Mouse (Mus musculus) forebrain, embryonic 13.5 days (tissue): ENCODE data around the gene Crip2. TPM values are rescaled to one million over a fixed set of nuclear protein-coding genes. Genes with fewer than 3 reads are reported as not detected.

Experiments
- ATAC-seq: fragments of 200-750 bp; cut with Nextera tagmentation; 2 replicates; pipeline ENCODE4 v1.8.0; 2017
- H3K27ac ChIP-seq: fragments of 300-500 bp; sonication (generic); 2 replicates; pipeline ENCODE4 v1.5.1; 2015; ENCODE audit warnings: inconsistent platforms, mild to moderate bottlenecking, moderate library complexity
- H3K27me3 ChIP-seq: fragments of 300-500 bp; sonication (generic); 2 replicates; pipeline ENCODE4 v1.6.1; 2015; ENCODE audit warnings: mild to moderate bottlenecking, inconsistent platforms
- H3K36me3 ChIP-seq: fragments of 300-500 bp; sonication (generic); 2 replicates; pipeline ENCODE4 v1.6.1; 2015; ENCODE audit warnings: mild to moderate bottlenecking, inconsistent platforms; ENCODE audit not compliant: poor library complexity, severe bottlenecking
- H3K4me1 ChIP-seq: fragments of 300-500 bp; sonication (generic); 2 replicates; pipeline ENCODE4 v1.6.1; 2015; ENCODE audit warnings: inconsistent platforms
- H3K4me2 ChIP-seq: fragments of 300-500 bp; sonication (generic); 2 replicates; pipeline ENCODE4 v1.6.1; 2015; ENCODE audit warnings: inconsistent platforms, mild to moderate bottlenecking, moderate library complexity
- H3K4me3 ChIP-seq: fragments of 300-500 bp; sonication (generic); 2 replicates; pipeline ENCODE4 v1.5.1; 2015; ENCODE audit warnings: mild to moderate bottlenecking, inconsistent platforms
- H3K9ac ChIP-seq: fragments of 300-500 bp; sonication (generic); 2 replicates; pipeline ENCODE4 v1.6.1; 2015; ENCODE audit warnings: mild to moderate bottlenecking, inconsistent platforms
- H3K9me3 ChIP-seq: fragments of 300-500 bp; sonication (generic); replicated peaks from 2 replicates; pipeline ENCODE4 v1.6.1; 2016; ENCODE audit warnings: inconsistent platforms
- WGBS: fragments of 180-500 bp; shearing (Covaris S2); methylation state at CpG from one replicate; pipeline ENCODE4 v1.1.7; 2015; 5-methylcytosine and 5-hydroxymethylcytosine counted together
- polyA plus RNA-seq: library from polyadenylated mRNA; unstranded; fragments of >200 nt; fragmentation: Nextera tagmentation; extraction: Ambion mirVana; gene quantifications from 2 replicates; pipeline ENCODE4 v1.2.1, GENCODE M21; 2015

The Crip2 gene
- polyA plus RNA-seq, 1 experiment from 2014 or later = 314 TPM

DNA sequence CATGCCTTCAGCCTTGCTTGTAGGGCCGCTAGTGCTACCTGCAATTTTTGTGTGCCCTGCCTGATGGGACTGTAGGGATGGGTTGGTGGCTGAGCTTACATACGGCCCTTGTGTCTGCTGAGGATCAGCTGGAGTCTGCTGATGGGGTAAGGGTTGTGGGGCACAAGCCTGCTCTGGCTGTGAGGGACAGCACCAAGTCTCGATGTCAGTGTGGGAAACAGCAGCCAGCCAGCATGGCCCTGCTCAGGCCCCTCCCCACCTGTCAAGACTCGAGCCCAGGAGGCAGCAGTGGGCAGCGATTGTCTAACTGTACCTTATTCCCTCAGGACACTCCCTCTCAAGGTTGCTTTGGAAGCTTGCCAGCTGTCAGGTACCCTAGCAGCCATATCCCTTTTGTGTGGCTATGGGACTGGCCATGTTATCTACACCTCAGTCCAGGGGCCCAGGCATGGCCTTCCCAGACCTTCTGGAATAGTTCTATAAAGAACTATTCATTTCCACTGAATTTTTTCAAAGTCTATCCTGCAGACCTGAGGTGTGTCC is 6.1 kb upstream of the Crip2 start:
- no peak overlapping the region for H3K27ac ChIP-seq
- H3K27me3 ChIP-seq = no peaks in the 10 kb centered on the region
- ATAC-seq = no peak
- no peak overlapping the region for H3K9ac ChIP-seq
- H3K4me3 ChIP-seq = no peak overlapping the region
- 82% methylated on average over 5 of the region's 5 CpGs for WGBS
- no peaks in the 10 kb centered on the region for H3K9me3 ChIP-seq
- H3K36me3 ChIP-seq = peaks cover 99% of the 10 kb centered on the region
- no peak overlapping the region for H3K4me2 ChIP-seq
- H3K4me1 ChIP-seq = peaks cover 8% of the 10 kb centered on the region

DNA sequence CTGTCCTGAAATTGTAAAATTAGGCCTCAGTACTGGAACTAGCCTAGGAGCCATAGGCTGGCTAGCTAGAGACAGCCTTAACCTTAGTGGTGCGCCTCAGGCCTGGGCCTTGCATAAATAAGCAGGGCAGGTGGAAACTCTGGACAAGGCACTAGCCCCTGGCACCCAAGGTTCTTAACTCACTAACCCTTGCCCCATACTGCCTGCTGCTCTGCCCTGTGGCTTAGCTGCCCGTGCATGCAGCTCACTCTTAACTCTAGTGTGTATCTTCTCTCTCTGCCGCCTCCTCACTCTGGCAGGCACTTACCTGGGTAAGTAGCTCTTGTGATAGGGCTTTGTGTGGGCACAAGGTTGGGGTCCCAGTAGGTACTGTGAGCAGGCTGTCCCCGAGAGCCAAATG is 5.5 kb upstream of the Crip2 start:
- no peak for ATAC-seq
- Histone ChIP-seq H3K4me2 (no peak overlapping the region), H3K36me3 (peaks cover 93% of the 10 kb centered on the region), H3K9me3 (no peaks in the 10 kb centered on the region), H3K27me3 (no peaks in the 10 kb centered on the region), H3K4me1 (peaks cover 13% of the 10 kb centered on the region), H3K9ac (no peak overlapping the region), H3K4me3 (no peak overlapping the region), H3K27ac (no peak overlapping the region)
- 92% methylated on average over 4 of the region's 4 CpGs for WGBS

DNA sequence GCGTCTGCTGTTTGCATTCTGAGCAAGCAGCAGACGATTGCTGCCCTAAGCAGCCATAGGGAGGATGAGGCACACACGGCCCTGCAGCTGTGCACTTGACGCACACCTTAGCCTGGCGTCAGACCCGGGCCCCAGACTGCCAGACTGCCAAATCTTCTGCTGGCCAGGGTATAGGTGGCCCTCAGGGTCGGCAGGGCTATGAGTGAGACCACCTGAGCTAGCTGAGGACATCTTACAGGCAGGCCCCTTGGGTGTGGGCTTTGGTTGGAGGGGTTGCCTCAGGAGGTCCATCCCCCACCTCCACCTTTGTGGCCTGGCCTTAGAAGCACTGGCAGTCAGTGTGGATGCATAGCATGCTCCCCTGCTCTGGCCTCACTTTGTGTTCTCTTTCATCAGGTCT is 4.6 kb upstream of the Crip2 start:
- no peak overlapping the region for H3K4me2 ChIP-seq
- H3K9ac ChIP-seq = no peak overlapping the region
- H3K4me1 ChIP-seq = peaks cover 17% of the 10 kb centered on the region
- ATAC-seq = no peak
- H3K9me3 ChIP-seq = no peaks in the 10 kb centered on the region
- no peak overlapping the region for H3K4me3 ChIP-seq
- 86% methylated on average over 7 of the region's 7 CpGs for WGBS
- no peaks in the 10 kb centered on the region for H3K27me3 ChIP-seq
- peaks cover 84% of the 10 kb centered on the region for H3K36me3 ChIP-seq
- H3K27ac ChIP-seq = no peak overlapping the region

GRCm38 (mm10) chr12:113136492-113137020 is 3.5 kb upstream of the Crip2 start:
- 83% methylated on average over 17 of the region's 17 CpGs for WGBS
- no peak overlapping the region for H3K27ac ChIP-seq

GRCm38 (mm10) chr12:113137260-113138213 is 2.5 kb upstream of the Crip2 start:
- WGBS = 92% methylated on average over 18 of the region's 18 CpGs
- no peaks in the 10 kb centered on the region for H3K27me3 ChIP-seq
- H3K9me3 ChIP-seq = no peaks in the 10 kb centered on the region
- H3K27ac ChIP-seq = peak overlapping the region; percentile 25; the same call in 1 of the 2 replicates
- ATAC-seq = no peak
- H3K4me3 ChIP-seq = no peak overlapping the region
- peaks cover 63% of the 10 kb centered on the region for H3K36me3 ChIP-seq
- no peak overlapping the region for H3K9ac ChIP-seq
- H3K4me1 ChIP-seq = peaks cover 37% of the 10 kb centered on the region
- H3K4me2 ChIP-seq = no peak overlapping the region

More at GRCm38 (mm10) chr12:113136492-113137020, 3.5 kb upstream of the Crip2 start:
- Histone ChIP-seq H3K36me3 (peaks cover 72% of the 10 kb centered on the region), H3K27me3 (no peaks in the 10 kb centered on the region), H3K4me3 (no peak overlapping the region), H3K9me3 (no peaks in the 10 kb centered on the region), H3K4me2 (no peak overlapping the region), H3K4me1 (peaks cover 27% of the 10 kb centered on the region), H3K9ac (no peak overlapping the region)
- no peak for ATAC-seq

DNA sequence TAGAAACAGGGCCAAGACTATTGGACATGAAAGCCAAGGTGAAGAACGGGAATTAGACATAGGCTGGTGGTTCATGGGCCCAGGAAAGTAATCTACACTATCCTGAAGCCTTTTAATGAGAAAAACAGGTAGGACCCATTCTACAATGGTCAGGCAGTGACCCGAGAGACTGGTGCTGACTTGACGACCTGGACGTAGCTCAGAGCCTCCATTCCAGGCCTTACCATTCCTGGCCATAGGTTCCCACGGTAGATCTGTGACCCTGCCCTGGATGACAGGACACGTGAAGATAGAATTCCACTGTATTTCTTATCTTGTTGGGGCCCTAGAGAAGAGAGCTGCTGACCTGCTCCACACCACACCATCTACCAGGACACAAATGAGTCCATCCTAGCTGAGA is 1.7 kb upstream of the Crip2 start:
- ATAC-seq = no peak
- 79% methylated on average over 6 of the region's 6 CpGs for WGBS
- H3K4me3 ChIP-seq = no peak overlapping the region
- H3K9me3 ChIP-seq = no peaks in the 10 kb centered on the region
- peak overlapping the region; percentile 91 for H3K27ac ChIP-seq
- 0 out of 2 replicates have a peak overlapping the region, but pooled peaks have one; percentile 82 for H3K9ac ChIP-seq
- H3K4me2 ChIP-seq = no peak overlapping the region
- H3K27me3 ChIP-seq = no peaks in the 10 kb centered on the region
- peaks cover 57% of the 10 kb centered on the region for H3K36me3 ChIP-seq
- H3K4me1 ChIP-seq = peaks cover 45% of the 10 kb centered on the region

DNA sequence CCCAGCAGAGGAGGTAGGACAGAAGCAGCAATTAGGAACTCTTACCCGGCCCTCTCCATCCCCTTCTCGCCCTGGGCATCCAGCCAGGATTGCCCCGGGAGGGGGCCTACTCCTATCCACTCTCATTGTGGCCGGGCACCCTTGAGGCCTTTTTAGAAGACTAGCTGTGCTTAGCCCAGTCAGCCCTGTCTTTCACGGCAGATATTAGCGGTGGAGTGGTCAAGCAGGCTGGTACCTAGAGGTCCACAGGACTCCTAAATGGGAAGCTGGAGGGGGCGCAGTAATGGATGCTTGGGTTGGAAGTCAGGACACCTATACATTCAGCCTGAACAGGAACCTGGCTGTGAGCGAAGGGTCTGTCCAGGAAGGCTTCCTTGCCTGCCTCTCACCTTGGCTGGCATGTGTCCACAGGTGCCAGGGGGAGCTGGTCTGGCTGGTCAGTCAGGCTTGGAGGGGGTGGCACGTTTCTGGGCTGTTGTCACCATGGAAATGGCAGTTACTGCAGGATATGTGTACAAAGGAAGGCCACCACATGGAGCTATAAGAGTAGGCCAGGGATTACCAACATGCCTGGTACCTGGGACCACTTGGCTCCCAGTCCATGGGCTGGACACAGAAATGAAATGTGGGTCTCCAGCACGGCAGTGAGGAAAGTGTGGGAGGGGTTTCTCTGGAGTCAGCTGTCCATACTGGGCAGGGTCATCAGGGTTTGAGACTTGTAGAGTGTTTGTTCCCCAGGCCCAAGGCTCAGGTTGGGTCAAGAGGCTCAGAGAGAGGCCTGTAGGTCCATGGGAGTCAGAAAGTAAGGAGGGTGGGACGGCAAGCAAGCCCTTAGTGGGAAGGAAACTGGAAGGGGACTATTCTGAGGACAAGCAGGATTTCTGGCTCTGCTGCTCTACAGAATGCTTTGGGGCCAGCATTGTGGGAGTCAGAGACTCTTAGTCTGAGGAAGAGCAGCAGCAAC is 853 bp upstream of the Crip2 start:
- H3K9ac ChIP-seq = peak overlapping the region; percentile 82
- H3K9me3 ChIP-seq = no peaks in the 10 kb centered on the region
- H3K27me3 ChIP-seq = no peaks in the 10 kb centered on the region
- peaks cover 57% of the 10 kb centered on the region for H3K36me3 ChIP-seq
- H3K4me1 ChIP-seq = peaks cover 48% of the 10 kb centered on the region
- peak overlapping the region; percentile 66 for H3K4me3 ChIP-seq
- peak overlapping the region; percentile 84 for H3K4me2 ChIP-seq
- ATAC-seq = peak; percentile 1
- 22% methylated on average over 11 of the region's 11 CpGs for WGBS
- H3K27ac ChIP-seq = peak overlapping the region; percentile 91

GRCm38 (mm10) chr12:113140616-113141411 is 778 bp downstream of the Crip2 start:
- H3K4me1 ChIP-seq = peaks cover 48% of the 10 kb centered on the region
- no peaks in the 10 kb centered on the region for H3K9me3 ChIP-seq
- WGBS = 1% methylated on average over 49 of the region's 49 CpGs
- H3K27me3 ChIP-seq = no peaks in the 10 kb centered on the region; the same call in 1 of the 2 replicates
- no peak for ATAC-seq
- H3K36me3 ChIP-seq = peaks cover 57% of the 10 kb centered on the region
- peak overlapping the region; percentile 84 for H3K4me2 ChIP-seq
- peak overlapping the region; percentile 66 for H3K4me3 ChIP-seq
- H3K27ac ChIP-seq = peak overlapping the region; percentile 91
- peak overlapping the region; percentile 82 for H3K9ac ChIP-seq

DNA sequence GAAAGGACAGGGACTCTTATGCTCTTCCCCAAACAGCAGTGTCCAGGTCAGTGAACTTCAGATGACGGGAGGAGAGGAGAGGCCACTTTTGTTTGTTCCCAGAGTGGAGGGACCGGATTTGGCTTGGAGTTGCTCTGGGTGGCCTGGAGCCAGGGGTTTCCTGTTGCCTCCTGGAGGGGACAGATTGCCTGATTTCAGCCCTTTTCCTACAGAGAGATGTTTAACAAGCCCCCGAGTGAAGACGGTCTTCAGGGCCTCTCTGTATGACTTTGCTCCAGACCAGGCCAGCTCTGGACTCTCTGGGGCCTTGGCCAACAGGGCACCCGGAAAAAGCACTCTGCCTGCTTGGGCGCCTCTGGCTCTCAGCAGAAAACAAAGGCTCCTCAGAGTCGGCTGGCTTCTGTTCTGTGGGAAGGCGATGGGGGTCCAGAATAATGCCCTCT is 1.5 kb downstream of the Crip2 start:
- no peaks in the 10 kb centered on the region for H3K9me3 ChIP-seq
- H3K9ac ChIP-seq = peak overlapping the region; percentile 82
- peak overlapping the region; percentile 66 for H3K4me3 ChIP-seq
- peak overlapping the region; percentile 25 for H3K27ac ChIP-seq
- peak overlapping the region; percentile 84 for H3K4me2 ChIP-seq
- peaks cover 53% of the 10 kb centered on the region for H3K4me1 ChIP-seq
- peaks cover 5% of the 10 kb centered on the region; the same call in 1 of the 2 replicates for H3K27me3 ChIP-seq
- ATAC-seq = no peak
- 23% methylated on average over 8 of the region's 8 CpGs for WGBS
- H3K36me3 ChIP-seq = peaks cover 52% of the 10 kb centered on the region

DNA sequence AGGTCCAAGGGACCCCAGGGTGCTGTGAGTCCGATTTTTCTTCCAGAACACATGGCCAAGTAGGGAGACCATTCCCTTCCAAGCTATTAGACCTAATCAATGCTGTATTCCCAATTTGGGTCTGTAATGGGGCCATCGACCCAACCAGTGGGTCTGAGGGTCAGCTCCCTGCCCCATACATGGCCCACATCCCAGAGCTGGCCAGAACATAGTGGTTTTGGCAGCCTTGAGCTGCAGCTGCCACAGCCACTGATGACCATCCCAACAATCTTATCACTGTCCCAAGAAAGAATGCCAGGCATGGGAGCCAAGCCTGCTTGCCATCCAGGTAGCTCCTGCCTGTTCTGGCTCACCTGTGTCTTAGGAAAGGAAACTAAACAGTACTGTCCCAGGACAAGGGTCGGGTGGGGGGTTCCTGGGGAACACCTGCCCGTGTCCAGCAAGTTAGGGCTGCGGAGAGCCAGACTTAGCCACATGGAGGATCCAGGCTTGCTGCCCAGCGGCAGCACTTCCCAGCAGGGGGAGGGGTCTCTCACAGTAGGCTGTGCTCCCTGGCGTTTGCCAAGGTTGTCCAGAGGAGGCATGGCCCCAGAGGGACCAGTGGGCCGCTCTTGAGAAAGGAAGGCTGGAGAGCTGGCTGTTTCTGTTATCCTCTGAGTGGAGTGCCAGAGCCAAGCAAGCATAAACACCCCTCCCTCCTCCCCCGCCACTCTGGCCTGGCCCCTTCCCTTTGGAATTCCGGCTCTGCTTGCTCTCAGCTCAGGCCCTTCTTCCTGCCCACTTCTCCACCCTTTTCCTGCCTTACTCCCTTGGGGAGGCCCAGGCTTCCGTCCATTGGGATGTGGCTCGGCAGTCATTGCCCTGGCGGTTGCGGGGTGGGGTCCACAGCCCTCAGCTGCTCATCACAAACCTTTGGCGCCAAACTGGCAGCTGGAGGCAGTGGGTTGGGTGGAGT is 2.3 kb downstream of the Crip2 start:
- WGBS = 25% methylated on average over 15 of the region's 15 CpGs
- H3K9ac ChIP-seq = peak overlapping the region; percentile 82
- peak overlapping the region; percentile 66 for H3K4me3 ChIP-seq
- peaks cover 5% of the 10 kb centered on the region; the same call in 1 of the 2 replicates for H3K27me3 ChIP-seq
- peaks cover 57% of the 10 kb centered on the region for H3K4me1 ChIP-seq
- peaks cover 44% of the 10 kb centered on the region for H3K36me3 ChIP-seq
- no peak for ATAC-seq
- H3K27ac ChIP-seq = peak overlapping the region; percentile 31
- peak overlapping the region; percentile 84 for H3K4me2 ChIP-seq
- no peaks in the 10 kb centered on the region for H3K9me3 ChIP-seq
